Mouse (Mus musculus): ENCODE measurements at regions not wholly inside any gene's neighbourhood (a gene's known extent, or its start where the extent isn't known, plus 50 kb on each side); places are given as distances from the start of the nearest gene placed in this dataset.

GRCm38 (mm10) chr2:174848981-174849681 is 88.7 kb downstream of the Edn3 start:
- DNase-seq (ENCODE audit: low read depth): no peak

GRCm38 (mm10) chr2:174850860-174851259 is 90.4 kb downstream of the Edn3 start:
- no peak for DNase-seq (ENCODE audit: low read depth)

GRCm38 (mm10) chr2:174851525-174852330 is 91.3 kb downstream of the Edn3 start:
- peak; percentile 6 for DNase-seq (ENCODE audit: low read depth)

- DNase-seq (ENCODE audit: low read depth): no peak
Observed at GRCm38 (mm10) chr2:174853786-174854185, 93.4 kb downstream of the Edn3 start.

- DNase-seq (ENCODE audit: low read depth): no peak
Observed at GRCm38 (mm10) chr2:174855548-174855947, 95.1 kb downstream of the Edn3 start.

GRCm38 (mm10) chr2:174856135-174856534 is 95.7 kb downstream of the Edn3 start:
- no peak for DNase-seq (ENCODE audit: low read depth)

GRCm38 (mm10) chr2:174858011-174858834 is 97.8 kb downstream of the Edn3 start:
- DNase-seq (ENCODE audit: low read depth): no peak

GRCm38 (mm10) chr2:174858835-174859215 is 98.4 kb downstream of the Edn3 start:
- no peak for DNase-seq (ENCODE audit: low read depth)

GRCm38 (mm10) chr2:174859533-174859932 is 99.1 kb downstream of the Edn3 start:
- peak; percentile 21 for DNase-seq (ENCODE audit: low read depth)

- DNase-seq (ENCODE audit: low read depth): no peak
Observed at GRCm38 (mm10) chr2:174864657-174865056, 104.2 kb downstream of the Edn3 start.

- no peak for DNase-seq (ENCODE audit: low read depth)
Observed at GRCm38 (mm10) chr2:174866546-174866945, 106.1 kb downstream of the Edn3 start.

- DNase-seq (ENCODE audit: low read depth): no peak
Observed at GRCm38 (mm10) chr2:174867397-174867796, 107.0 kb downstream of the Edn3 start.

- no peak for DNase-seq (ENCODE audit: low read depth)
Observed at GRCm38 (mm10) chr2:174868186-174868585, 107.8 kb downstream of the Edn3 start.

GRCm38 (mm10) chr2:174868743-174869369 is 108.4 kb downstream of the Edn3 start:
- DNase-seq (ENCODE audit: low read depth): no peak

- no peak for DNase-seq (ENCODE audit: low read depth)
Observed at GRCm38 (mm10) chr2:174870284-174870683, 109.9 kb downstream of the Edn3 start.

GRCm38 (mm10) chr2:174871225-174871624 is 110.8 kb downstream of the Edn3 start:
- DNase-seq (ENCODE audit: low read depth): no peak

GRCm38 (mm10) chr2:174871844-174872243 is 111.4 kb downstream of the Edn3 start:
- DNase-seq (ENCODE audit: low read depth): no peak

- DNase-seq (ENCODE audit: low read depth): no peak
Observed at GRCm38 (mm10) chr2:174876886-174877285, 116.5 kb downstream of the Edn3 start.

- no peak for DNase-seq (ENCODE audit: low read depth)
Observed at GRCm38 (mm10) chr2:174878979-174879378, 118.6 kb downstream of the Edn3 start.

GRCm38 (mm10) chr2:174880659-174881058 is 120.2 kb downstream of the Edn3 start:
- DNase-seq (ENCODE audit: low read depth): no peak

- DNase-seq (ENCODE audit: low read depth): no peak
Observed at GRCm38 (mm10) chr2:174884232-174885225, 124.1 kb downstream of the Edn3 start.

Data from c-Kit-positive CD71-positive TER-119-negative erythroid progenitor cells, embryonic 14.5 days (primary cell).